Mouse (Mus musculus) hindbrain, embryonic 14.5 days (tissue): ENCODE data around the gene Rnase2b. TPM values are rescaled to one million over a fixed set of nuclear protein-coding genes. Genes with fewer than 3 reads are reported as not detected.

Experiments
- ATAC-seq: fragments of 200-750 bp; cut with Nextera tagmentation; 2 replicates; pipeline ENCODE4 v1.8.0; 2017; ENCODE audit warnings: moderate number of reproducible peaks, mild to moderate bottlenecking, moderate TSS enrichment, moderate library complexity; ENCODE audit not compliant: low FRiP score
- DNase-seq: peaks from one replicate; pipeline ENCODE4 v3.0.0-alpha.2; 2015; ENCODE audit warnings: low spot score
- H3K27ac ChIP-seq: fragments of 300-500 bp; sonication (generic); 2 replicates; pipeline ENCODE4 v1.5.1; 2014; ENCODE audit warnings: mild to moderate bottlenecking, moderate library complexity
- H3K27me3 ChIP-seq: fragments of 300-500 bp; sonication (generic); 2 replicates; pipeline ENCODE4 v1.6.1; 2014; ENCODE audit warnings: mild to moderate bottlenecking, low read length, mixed read lengths; ENCODE audit not compliant: control insufficient read depth, insufficient read depth
- H3K36me3 ChIP-seq: fragments of 300-500 bp; sonication (generic); replicated peaks from 2 replicates; pipeline ENCODE4 v1.6.1; 2014; ENCODE audit not compliant: control insufficient read depth, insufficient read depth
- H3K4me1 ChIP-seq: fragments of 300-500 bp; sonication (generic); replicated peaks from 2 replicates; pipeline ENCODE4 v1.6.1; 2014; ENCODE audit warnings: antibody characterized with exemption, low read length, mixed read lengths; ENCODE audit not compliant: control insufficient read depth, insufficient read depth
- H3K4me2 ChIP-seq: fragments of 300-500 bp; sonication (generic); replicated peaks from 2 replicates; pipeline ENCODE4 v1.6.1; 2014; ENCODE audit warnings: mild to moderate bottlenecking, moderate library complexity
- H3K4me3 ChIP-seq: fragments of 300-500 bp; sonication (generic); replicated peaks from 2 replicates; pipeline ENCODE4 v1.5.1; 2014; ENCODE audit warnings: mild to moderate bottlenecking, low read length
- H3K9ac ChIP-seq: fragments of 300-500 bp; sonication (generic); 2 replicates; pipeline ENCODE4 v1.6.1; 2014
- H3K9me3 ChIP-seq: fragments of 300-500 bp; sonication (generic); 2 replicates; pipeline ENCODE4 v1.6.1; 2016; ENCODE audit warnings: low read length; ENCODE audit not compliant: control insufficient read depth
- WGBS: fragments of 180-500 bp; shearing (Covaris S2); extraction: QIAGEN DNeasy Blood & Tissue Kit; methylation state at CpG from one replicate; pipeline ENCODE4 v1.1.7; 2014; 5-methylcytosine and 5-hydroxymethylcytosine counted together
- polyA plus RNA-seq: library from polyadenylated mRNA; unstranded; fragments of >200 nt; fragmentation: Nextera tagmentation; extraction: Ambion mirVana; gene quantifications from 2 replicates; pipeline ENCODE4 v1.2.1, GENCODE M21; 2014

The Rnase2b gene
- polyA plus RNA-seq, 1 experiment from 2014 or later, result not detected

DNA sequence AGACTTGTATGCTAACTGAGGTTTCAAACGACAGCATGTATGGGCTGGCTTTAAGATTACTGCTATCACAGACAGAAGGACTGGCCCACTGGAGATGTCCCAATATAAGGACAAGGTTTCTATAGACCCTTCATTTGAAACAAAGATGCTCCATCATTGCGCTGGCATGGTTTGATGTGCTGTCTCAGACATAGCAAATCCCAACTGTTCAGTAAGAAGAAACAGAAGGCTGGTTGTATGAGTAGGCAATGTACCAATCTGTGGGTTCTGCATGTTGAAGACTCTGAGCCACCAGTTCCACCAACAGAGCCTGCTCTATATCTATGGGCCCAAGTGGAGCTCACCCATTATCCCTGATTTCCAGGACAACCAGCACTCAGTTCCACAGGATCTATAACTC, 41.1 kb downstream of the Rnase2b start, which contains the start of gene Ear14:
Gene Ear14, plus strand, starts transcription at position 277 of the 400 bp plus-strand sequence.
- H3K4me3 ChIP-seq, result no peak within 1 kb of the TSS
- no peaks in the 10 kb centered on the region for H3K36me3 ChIP-seq
- ATAC-seq (no peak), DNase-seq (no peak)
- no peaks in the 10 kb centered on the region for H3K27me3 ChIP-seq
- WGBS, result 92% methylated on average over 2 of the region's 2 CpGs
- H3K4me1 ChIP-seq, result no peaks in the 10 kb centered on the region
- H3K9me3 ChIP-seq, result no peaks in the 10 kb centered on the region
- no peak within 1 kb of the TSS for H3K4me2 ChIP-seq
- H3K27ac ChIP-seq, result no peak within 1 kb of the TSS
- no peak within 1 kb of the TSS for H3K9ac ChIP-seq

Other genes starting within 250 kb of the Rnase2b start
- 107 and 118 TPM in 2 replicates for gene Osgep, start 237.4 kb upstream of the Rnase2b start, polyA plus RNA-seq
- gene Apex1, start 237.3 kb upstream of the Rnase2b start, polyA plus RNA-seq, result 165 and 171 TPM in 2 replicates
- gene Pip4p1, start 231.4 kb upstream of the Rnase2b start, polyA plus RNA-seq, result 93.1 and 100.0 TPM in 2 replicates
- 23.2 and 23.9 TPM in 2 replicates for gene Pnp, start 231.2 kb upstream of the Rnase2b start, polyA plus RNA-seq
- 2.1 TPM in 1 of 2 replicates, not detected in the other for gene Gm49342, start 217.7 kb upstream of the Rnase2b start, polyA plus RNA-seq
- gene Pnp2, start 206.3 kb upstream of the Rnase2b start, polyA plus RNA-seq, result 0.67 and 1.1 TPM in 2 replicates
- gene Rnase10, start 154.5 kb upstream of the Rnase2b start, polyA plus RNA-seq, result 0.13 TPM in 1 of 2 replicates, not detected in the other
- gene Rnase9, start 120.4 kb upstream of the Rnase2b start, polyA plus RNA-seq, result not detected in 2 replicates
- not detected in 2 replicates for gene Rnase11, start 112.1 kb upstream of the Rnase2b start, polyA plus RNA-seq
- not detected in 2 replicates for gene Rnase12, start 104.6 kb upstream of the Rnase2b start, polyA plus RNA-seq
- not detected in 2 replicates for gene Olfr750, start 87.8 kb upstream of the Rnase2b start, polyA plus RNA-seq
- gene Rnase4, start 71.2 kb upstream of the Rnase2b start, polyA plus RNA-seq, result 17.0 and 18.2 TPM in 2 replicates
- gene Ang, start 71.1 kb upstream of the Rnase2b start, polyA plus RNA-seq, result 4.8 and 5.2 TPM in 2 replicates
- gene Eddm3b, start 47.8 kb upstream of the Rnase2b start, polyA plus RNA-seq, result not detected in 2 replicates
- 0.39 and 0.41 TPM in 2 replicates for gene Rnase6, start 38.4 kb upstream of the Rnase2b start, polyA plus RNA-seq
- gene Rnase1, start 15.5 kb upstream of the Rnase2b start, polyA plus RNA-seq, result 0.50 and 0.54 TPM in 2 replicates
- gene Ang2, start 36.9 kb downstream of the Rnase2b start, polyA plus RNA-seq, result not detected in 2 replicates
- gene Ear14, start 41.1 kb downstream of the Rnase2b start, polyA plus RNA-seq, result not detected in 2 replicates
- gene Rnase2a, start 93.9 kb downstream of the Rnase2b start, polyA plus RNA-seq, result not detected in 2 replicates
- gene Gm7247, start 199.5 kb downstream of the Rnase2b start, polyA plus RNA-seq, result not detected in 2 replicates
- not detected in 2 replicates for gene Vmn2r88, start 248.6 kb downstream of the Rnase2b start, polyA plus RNA-seq